Mouse (Mus musculus) CH12.LX (cell line): ENCODE data around the gene Fam107b.

ENCODE experiments used
- CHD1 ChIP-seq: IDR thresholded peaks from 2 replicates; pipeline ENCODE4 v1.6.1; 2012; ENCODE audit warnings: low read depth, low read length, improper control_type of control experiment, inconsistent platforms
- CTCF ChIP-seq, 2 experiments: IDR thresholded peaks in 1 of 2; conservative IDR thresholded peaks in 1 of 2; 2 replicates each; pipeline ENCODE4 v1.5.1; 2011 to 2012; ENCODE audit warnings: low read depth in 2 of 2, low read length in 2 of 2, improper control_type of control experiment in 1 of 2, inconsistent platforms in 1 of 2, mild to moderate bottlenecking in 1 of 2, moderate library complexity in 1 of 2
- MAX ChIP-seq: IDR thresholded peaks from 2 replicates; pipeline ENCODE4 v1.6.1; 2011; ENCODE audit warnings: low read length, improper control_type of control experiment
- PAX5 ChIP-seq: IDR thresholded peaks from 2 replicates; pipeline ENCODE4 v1.6.1; 2012; ENCODE audit warnings: low read length, inconsistent platforms, mixed read lengths
- RAD21 ChIP-seq: IDR thresholded peaks from 2 replicates; pipeline ENCODE4 v1.6.1; 2011; ENCODE audit warnings: low read depth, mild to moderate bottlenecking, low read length, improper control_type of control experiment, moderate library complexity
- USF1 ChIP-seq: IDR thresholded peaks from 2 replicates; pipeline ENCODE4 v1.6.1; 2014; ENCODE audit warnings: low read depth, mild to moderate bottlenecking, inconsistent platforms, low read length, improper control_type of control experiment

DNA sequence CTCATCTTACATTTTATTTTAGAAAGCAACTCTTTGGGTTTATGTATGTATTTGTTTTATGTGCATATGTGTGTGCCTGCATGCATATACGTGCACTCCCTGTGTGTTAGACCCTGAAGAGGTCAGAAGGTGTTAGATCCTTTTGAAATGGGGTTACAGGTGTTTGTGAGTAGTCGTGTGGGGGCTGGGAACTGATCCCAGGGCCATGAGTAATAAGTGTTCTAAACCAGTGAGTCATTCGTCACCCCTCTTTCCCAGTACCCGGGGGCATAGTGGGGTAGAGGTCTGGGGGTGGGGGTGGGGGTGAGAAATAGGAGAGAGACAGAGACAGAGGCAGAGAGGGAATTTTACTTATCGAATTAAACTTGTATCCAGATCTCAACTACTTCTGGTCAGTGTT, 87.1 kb downstream of the Fam107b start:
- no peak for TF ChIP-seq MAX
- no peak for TF ChIP-seq CTCF (conservative IDR thresholded peaks at IDR 0.05 in 1 of 2, IDR thresholded peaks at IDR 0.05 in 1 of 2; ENCODE audit: low read depth in 2 of 2, low read length in 2 of 2)
- no peak for TF ChIP-seq PAX5
- no peak for TF ChIP-seq RAD21
- no peak for TF ChIP-seq USF1
- no peak for TF ChIP-seq CHD1
